Mouse (Mus musculus) brain, embryonic 14.5 days (tissue): ENCODE results near the gene Ikzf2.

ENCODE experiments used
- CTCF ChIP-seq: fragments of 200-500 bp; IDR thresholded peaks from 2 replicates; pipeline ENCODE4 v1.5.1; 2012; ENCODE audit warnings: inconsistent platforms, mild to moderate bottlenecking, moderate library complexity, borderline replicate concordance; ENCODE audit not compliant: insufficient read depth, insufficient read length; ENCODE audit errors: extremely low read depth
- POLR2A ChIP-seq: fragments of 200-500 bp; IDR thresholded peaks from 2 replicates; pipeline ENCODE4 v1.6.1; 2012; ENCODE audit warnings: mild to moderate bottlenecking, inconsistent platforms, borderline replicate concordance; ENCODE audit not compliant: poor library complexity, insufficient read depth, insufficient read length, severe bottlenecking; ENCODE audit errors: extremely low read depth

- TF ChIP-seq CTCF (no peak), POLR2A (no peak)
Observed at GRCm38 (mm10) chr1:69578917-69579316, 108.1 kb downstream of the Ikzf2 start.
